Mouse (Mus musculus) lung, postnatal 0 days (tissue): ENCODE results near the gene Cul5. TPM values are rescaled to one million over a fixed set of nuclear protein-coding genes. Genes with fewer than 3 reads are reported as not detected.

ENCODE experiments used
- ATAC-seq: fragments of 200-750 bp; cut with Nextera tagmentation; 2 replicates; pipeline ENCODE4 v1.8.0; 2017; ENCODE audit warnings: moderate library complexity
- DNase-seq: peaks from one replicate; pipeline ENCODE4 v3.0.0-alpha.2; 2016; ENCODE audit warnings: low spot score
- H3K27ac ChIP-seq: fragments of 300-500 bp; sonication (generic); 2 replicates; pipeline ENCODE4 v1.5.1; 2014; ENCODE audit warnings: antibody characterized with exemption, mild to moderate bottlenecking, low read length, mixed read lengths
- H3K27me3 ChIP-seq: fragments of 300-500 bp; sonication (generic); replicated peaks from 2 replicates; pipeline ENCODE4 v1.6.1; 2014; ENCODE audit warnings: low read length, mixed read lengths; ENCODE audit not compliant: insufficient read depth
- H3K36me3 ChIP-seq: fragments of 300-500 bp; sonication (generic); 2 replicates; pipeline ENCODE4 v1.6.1; 2014; ENCODE audit warnings: low read length, mixed read lengths; ENCODE audit not compliant: insufficient read depth
- H3K4me1 ChIP-seq: fragments of 300-500 bp; sonication (generic); 2 replicates; pipeline ENCODE4 v1.6.1; 2014; ENCODE audit warnings: antibody characterized with exemption, low read depth, low read length, mixed read lengths; ENCODE audit not compliant: insufficient read depth
- H3K4me2 ChIP-seq: fragments of 300-500 bp; sonication (generic); replicated peaks from 2 replicates; pipeline ENCODE4 v1.6.1; 2014; ENCODE audit warnings: low read depth, mild to moderate bottlenecking, low read length, moderate library complexity, mixed read lengths
- H3K4me3 ChIP-seq: fragments of 300-500 bp; sonication (generic); 2 replicates; pipeline ENCODE4 v1.5.1; 2014; ENCODE audit warnings: low read depth, low read length
- H3K9ac ChIP-seq: fragments of 300-500 bp; sonication (generic); replicated peaks from 2 replicates; pipeline ENCODE4 v1.6.1; 2014; ENCODE audit warnings: low read depth, mild to moderate bottlenecking
- H3K9me3 ChIP-seq: fragments of 300-500 bp; sonication (generic); 2 replicates; pipeline ENCODE4 v1.6.1; 2016; ENCODE audit warnings: low read length, mixed read lengths
- CTCF ChIP-seq: IDR thresholded peaks from 2 replicates; pipeline ENCODE4 v1.5.1; 2016; ENCODE audit warnings: antibody characterized with exemption, mild to moderate bottlenecking
- EP300 ChIP-seq: IDR thresholded peaks from 2 replicates; pipeline ENCODE4 v1.6.1; 2016; ENCODE audit warnings: antibody characterized with exemption, mild to moderate bottlenecking, control low read depth
- WGBS: fragments of 180-500 bp; shearing (Covaris S2); extraction: QIAGEN DNeasy Blood & Tissue Kit; methylation state at CpG from one replicate; pipeline ENCODE4 v1.1.7; 2014; 5-methylcytosine and 5-hydroxymethylcytosine counted together
- polyA plus RNA-seq: library from polyadenylated mRNA; unstranded; fragments of >200 nt; fragmentation: Nextera tagmentation; extraction: Ambion mirVana; gene quantifications from 2 replicates; pipeline ENCODE4 v1.2.1, GENCODE M21; 2015

The Cul5 gene
- polyA plus RNA-seq, 1 experiment from 2014 or later: 25.2 TPM

GRCm38 (mm10) chr9:53666665-53667019 lies 3.2 kb downstream of the Cul5 start:
- TF ChIP-seq CTCF (no peak), EP300 (no peak)
- Histone ChIP-seq H3K4me3 (peak overlapping the region; percentile 98), H3K9me3 (no peaks in the 10 kb centered on the region), H3K36me3 (no peaks in the 10 kb centered on the region), H3K27me3 (no peaks in the 10 kb centered on the region), H3K4me2 (peak overlapping the region; percentile 86), H3K27ac (peak overlapping the region; percentile 98), H3K9ac (peak overlapping the region; percentile 100), H3K4me1 (peaks cover 5% of the 10 kb centered on the region; the same call in 1 of the 2 replicates)
- DNase-seq: no peak
- ATAC-seq: peak; percentile 13; the same call in 1 of the 2 replicates
- WGBS: under 1% methylated on average over 28 of the region's 28 CpGs

- no peak for ATAC-seq
- Histone ChIP-seq H3K36me3 (no peaks in the 10 kb centered on the region), H3K4me2 (no peak overlapping the region), H3K27ac (no peak overlapping the region), H3K4me1 (peaks cover 5% of the 10 kb centered on the region; the same call in 1 of the 2 replicates), H3K27me3 (no peaks in the 10 kb centered on the region), H3K9ac (no peak overlapping the region; the same call in 1 of the 2 replicates), H3K4me3 (no peak overlapping the region), H3K9me3 (no peaks in the 10 kb centered on the region)
- TF ChIP-seq CTCF (no peak), EP300 (no peak)
- DNase-seq: no peak
These were observed 4.4 kb downstream of the Cul5 start for GRCm38 (mm10) chr9:53665428-53665827.

GRCm38 (mm10) chr9:53664819-53665218 lies 5.0 kb downstream of the Cul5 start:
- H3K9me3 ChIP-seq: no peaks in the 10 kb centered on the region
- no peak overlapping the region for H3K9ac ChIP-seq
- ATAC-seq: no peak
- H3K27ac ChIP-seq: no peak overlapping the region
- H3K27me3 ChIP-seq: no peaks in the 10 kb centered on the region
- peaks cover 5% of the 10 kb centered on the region; the same call in 1 of the 2 replicates for H3K4me1 ChIP-seq
- H3K4me3 ChIP-seq: no peak overlapping the region
- H3K4me2 ChIP-seq: no peak overlapping the region
- no peak for DNase-seq
- H3K36me3 ChIP-seq: no peaks in the 10 kb centered on the region
- TF ChIP-seq EP300: no peak
- TF ChIP-seq CTCF: no peak
- 78% methylated on average over 2 of the region's 2 CpGs for WGBS

DNA sequence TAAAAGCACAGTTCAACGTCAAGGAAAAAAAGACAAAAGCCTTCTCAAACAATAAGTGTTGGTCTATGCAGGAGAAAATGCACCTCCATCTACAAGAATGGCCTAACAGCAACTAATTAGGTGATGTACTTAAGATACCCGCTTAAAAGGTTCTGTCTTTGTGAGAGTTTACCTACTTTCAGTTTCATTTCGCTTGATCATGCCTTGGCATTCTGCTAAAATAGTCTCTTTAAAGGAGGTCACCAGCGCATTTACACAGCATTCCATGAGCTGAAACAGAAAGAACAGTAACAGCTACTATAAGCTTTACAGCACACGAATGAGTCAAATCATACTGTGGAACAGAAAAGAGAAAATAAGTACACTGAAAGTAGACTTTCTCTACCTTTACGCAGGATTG lies 35.0 kb downstream of the Cul5 start:
- H3K4me1 ChIP-seq: no peaks in the 10 kb centered on the region
- H3K9me3 ChIP-seq: no peaks in the 10 kb centered on the region
- no peak for TF ChIP-seq CTCF
- no peak for TF ChIP-seq EP300
- H3K27ac ChIP-seq: no peak overlapping the region
- ATAC-seq (no peak), DNase-seq (no peak)
- no peak overlapping the region for H3K9ac ChIP-seq
- H3K27me3 ChIP-seq: no peaks in the 10 kb centered on the region
- no peak overlapping the region for H3K4me3 ChIP-seq
- peaks cover 26% of the 10 kb centered on the region; the same call in 1 of the 2 replicates for H3K36me3 ChIP-seq
- 95% methylated on average over 6 of the region's 6 CpGs for WGBS
- no peak overlapping the region for H3K4me2 ChIP-seq

DNA sequence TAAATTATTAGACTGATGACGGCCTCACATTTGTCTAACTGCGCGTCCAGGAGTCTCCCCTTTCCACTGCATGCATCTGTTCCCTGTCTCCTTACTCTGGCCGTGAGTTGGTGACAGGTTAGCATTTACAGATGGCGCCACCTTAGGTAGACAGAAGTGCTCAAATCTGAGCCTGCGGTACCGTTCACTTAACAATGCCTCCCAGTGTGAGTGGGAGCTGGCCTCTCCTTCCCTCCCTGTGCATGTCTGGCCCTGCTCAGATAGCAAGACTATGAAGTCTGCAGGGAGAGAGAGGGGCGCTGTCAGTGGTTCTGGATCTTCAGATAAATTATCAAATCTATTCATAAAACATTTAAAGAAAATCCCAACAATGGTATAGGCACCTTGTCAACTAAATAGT lies 54.6 kb downstream of the Cul5 start:
- 80% methylated on average over 8 of the region's 8 CpGs for WGBS
- Histone ChIP-seq H3K9ac (no peak overlapping the region), H3K27ac (no peak overlapping the region), H3K27me3 (no peaks in the 10 kb centered on the region), H3K36me3 (peaks cover 17% of the 10 kb centered on the region; the same call in 1 of the 2 replicates), H3K9me3 (no peaks in the 10 kb centered on the region), H3K4me1 (no peaks in the 10 kb centered on the region), H3K4me2 (no peak overlapping the region), H3K4me3 (no peak overlapping the region)
- no peak for ATAC-seq
- no peak for DNase-seq
- TF ChIP-seq EP300: no peak
- no peak for TF ChIP-seq CTCF

- Histone ChIP-seq H3K27ac (no peak overlapping the region), H3K4me1 (no peaks in the 10 kb centered on the region), H3K9ac (no peak overlapping the region), H3K4me2 (no peak overlapping the region), H3K4me3 (no peak overlapping the region), H3K36me3 (peaks cover 14% of the 10 kb centered on the region; the same call in 1 of the 2 replicates), H3K9me3 (no peaks in the 10 kb centered on the region), H3K27me3 (no peaks in the 10 kb centered on the region)
- ATAC-seq: no peak
- DNase-seq: no peak
- TF ChIP-seq CTCF: no peak
- TF ChIP-seq EP300: no peak
- WGBS: 82% methylated on average over 4 of the region's 4 CpGs
These were observed 55.5 kb downstream of the Cul5 start for GRCm38 (mm10) chr9:53614286-53614685.
